Mouse (Mus musculus): ENCODE measurements around the gene Myl6b. TPM values are rescaled to one million over a fixed set of nuclear protein-coding genes. Genes with fewer than 3 reads are reported as not detected.

Gene Myl6b
- polyA plus RNA-seq (2014; fragmentation: Nextera tagmentation; extraction: Ambion mirVana), result 3.1 and 4.4 TPM in 2 replicates

GRCm38 (mm10) chr10:128498590-128498989 is at the start of gene Myl6b:
Gene Myl6b (minus strand): TSS chr10:128498685.
- Histone ChIP-seq H3K4me3 (ENCODE audit: low read depth, low read length) (peak within 1 kb of the TSS; percentile 51), H3K36me3 (ENCODE audit: control insufficient read depth, insufficient read depth, low read length) (no peaks in the 10 kb centered on the region), H3K4me1 (ENCODE audit: control insufficient read depth, insufficient read depth, low read length) (peaks cover 8% of the 10 kb centered on the region), H3K4me2 (ENCODE audit: low read depth, severe bottlenecking) (peak within 1 kb of the TSS; percentile 72), H3K27me3 (ENCODE audit: control insufficient read depth, insufficient read depth, low read length) (no peaks in the 10 kb centered on the region), H3K9ac (ENCODE audit: low read length) (peak within 1 kb of the TSS; percentile 56), H3K9me3 (ENCODE audit: control insufficient read depth, low read length) (no peaks in the 10 kb centered on the region), H3K27ac (replicated peaks; ENCODE audit: low read depth, low read length) (peak within 1 kb of the TSS; percentile 39; the same call in 1 of the 2 replicates)
- under 1% methylated on average over 26 of the region's 27 CpGs for WGBS
- DNase-seq (ENCODE audit: low spot score) (peak; percentile 96), ATAC-seq (ENCODE audit: insufficient number of reproducible peaks, low FRiP score, low TSS enrichment, low read depth) (peak; percentile 84)

- Histone ChIP-seq H3K9ac (ENCODE audit: low read length) (peak within 1 kb of the TSS; percentile 95), H3K4me3 (ENCODE audit: low read depth, low read length) (peak within 1 kb of the TSS; percentile 69), H3K4me2 (ENCODE audit: low read depth, severe bottlenecking) (peak within 1 kb of the TSS; percentile 80), H3K36me3 (ENCODE audit: control insufficient read depth, insufficient read depth, low read length) (peaks cover 18% of the 10 kb centered on the region), H3K27ac (replicated peaks; ENCODE audit: low read depth, low read length) (peak within 1 kb of the TSS; percentile 89), H3K4me1 (ENCODE audit: control insufficient read depth, insufficient read depth, low read length) (0 out of 2 replicates have a peak, but pooled peaks cover 4% of the 10 kb centered on the region), H3K27me3 (ENCODE audit: control insufficient read depth, insufficient read depth, low read length) (no peaks in the 10 kb centered on the region), H3K9me3 (ENCODE audit: control insufficient read depth, low read length) (no peaks in the 10 kb centered on the region)
- under 1% methylated on average over 48 of the region's 50 CpGs for WGBS
- peak; percentile 89 for ATAC-seq (ENCODE audit: insufficient number of reproducible peaks, low FRiP score, low TSS enrichment, low read depth)
- DNase-seq (ENCODE audit: low spot score), result peak; percentile 93
Observed at GRCm38 (mm10) chr10:128547361-128548032, 49.0 kb upstream of the Myl6b start, which contains the start of gene Zc3h10. Gene Zc3h10 (minus strand): TSS chr10:128547774.

GRCm38 (mm10) chr10:128546787-128547186 is 48.3 kb upstream of the Myl6b start:
- Histone ChIP-seq H3K27ac (replicated peaks; ENCODE audit: low read depth, low read length) (peak overlapping the region; percentile 82), H3K4me2 (ENCODE audit: low read depth, severe bottlenecking) (peak overlapping the region; percentile 80), H3K27me3 (ENCODE audit: control insufficient read depth, insufficient read depth, low read length) (no peaks in the 10 kb centered on the region), H3K4me1 (ENCODE audit: control insufficient read depth, insufficient read depth, low read length) (0 out of 2 replicates have a peak, but pooled peaks cover 4% of the 10 kb centered on the region), H3K4me3 (ENCODE audit: low read depth, low read length) (peak overlapping the region; percentile 69), H3K36me3 (ENCODE audit: control insufficient read depth, insufficient read depth, low read length) (peaks cover 20% of the 10 kb centered on the region), H3K9ac (ENCODE audit: low read length) (peak overlapping the region; percentile 64; the same call in 1 of the 2 replicates), H3K9me3 (ENCODE audit: control insufficient read depth, low read length) (no peaks in the 10 kb centered on the region)
- DNase-seq (ENCODE audit: low spot score) (no peak), ATAC-seq (ENCODE audit: insufficient number of reproducible peaks, low FRiP score, low TSS enrichment, low read depth) (no peak)
- WGBS, result 27% methylated on average over 7 of the region's 7 CpGs

- H3K9ac ChIP-seq (ENCODE audit: low read length), result no peak overlapping the region
Observed at GRCm38 (mm10) chr10:128546361-128546760, 47.9 kb upstream of the Myl6b start.

GRCm38 (mm10) chr10:128545570-128545898 is 47.0 kb upstream of the Myl6b start:
- WGBS, result 88% methylated on average over 3 of the region's 3 CpGs
- DNase-seq (ENCODE audit: low spot score), result no peak
- H3K27ac ChIP-seq (replicated peaks; ENCODE audit: low read depth, low read length), result no peak overlapping the region
- 0 out of 2 replicates have a peak, but pooled peaks cover 4% of the 10 kb centered on the region for H3K4me1 ChIP-seq (ENCODE audit: control insufficient read depth, insufficient read depth, low read length)
- no peak overlapping the region for H3K4me2 ChIP-seq (ENCODE audit: low read depth, severe bottlenecking)
- no peak overlapping the region for H3K4me3 ChIP-seq (ENCODE audit: low read depth, low read length)
- H3K9ac ChIP-seq (ENCODE audit: low read length), result no peak overlapping the region
- H3K9me3 ChIP-seq (ENCODE audit: control insufficient read depth, low read length), result no peaks in the 10 kb centered on the region
- peaks cover 20% of the 10 kb centered on the region for H3K36me3 ChIP-seq (ENCODE audit: control insufficient read depth, insufficient read depth, low read length)
- ATAC-seq (ENCODE audit: insufficient number of reproducible peaks, low FRiP score, low TSS enrichment, low read depth), result no peak
- no peaks in the 10 kb centered on the region for H3K27me3 ChIP-seq (ENCODE audit: control insufficient read depth, insufficient read depth, low read length)

More at GRCm38 (mm10) chr10:128546361-128546760, 47.9 kb upstream of the Myl6b start:
- ATAC-seq (ENCODE audit: insufficient number of reproducible peaks, low FRiP score, low TSS enrichment, low read depth) (no peak), DNase-seq (ENCODE audit: low spot score) (peak; percentile 31)
- Histone ChIP-seq H3K36me3 (ENCODE audit: control insufficient read depth, insufficient read depth, low read length) (peaks cover 20% of the 10 kb centered on the region), H3K27me3 (ENCODE audit: control insufficient read depth, insufficient read depth, low read length) (no peaks in the 10 kb centered on the region), H3K9me3 (ENCODE audit: control insufficient read depth, low read length) (no peaks in the 10 kb centered on the region), H3K4me1 (ENCODE audit: control insufficient read depth, insufficient read depth, low read length) (0 out of 2 replicates have a peak, but pooled peaks cover 4% of the 10 kb centered on the region), H3K4me3 (ENCODE audit: low read depth, low read length) (peak overlapping the region; percentile 69), H3K27ac (replicated peaks; ENCODE audit: low read depth, low read length) (no peak overlapping the region), H3K4me2 (ENCODE audit: low read depth, severe bottlenecking) (peak overlapping the region; percentile 80)
- WGBS, result 15% methylated on average over 4 of the region's 4 CpGs

- 0 out of 2 replicates have a peak, but pooled peaks cover 4% of the 10 kb centered on the region for H3K4me1 ChIP-seq (ENCODE audit: control insufficient read depth, insufficient read depth, low read length)
- H3K9me3 ChIP-seq (ENCODE audit: control insufficient read depth, low read length), result no peaks in the 10 kb centered on the region
- no peak overlapping the region for H3K4me2 ChIP-seq (ENCODE audit: low read depth, severe bottlenecking)
- no peaks in the 10 kb centered on the region for H3K27me3 ChIP-seq (ENCODE audit: control insufficient read depth, insufficient read depth, low read length)
- WGBS, result 92% methylated on average over 37 of the region's 37 CpGs
- H3K27ac ChIP-seq (replicated peaks; ENCODE audit: low read depth, low read length), result no peak overlapping the region
- DNase-seq (ENCODE audit: low spot score) (no peak), ATAC-seq (ENCODE audit: insufficient number of reproducible peaks, low FRiP score, low TSS enrichment, low read depth) (no peak)
- H3K9ac ChIP-seq (ENCODE audit: low read length), result no peak overlapping the region
- H3K36me3 ChIP-seq (ENCODE audit: control insufficient read depth, insufficient read depth, low read length), result peaks cover 20% of the 10 kb centered on the region
- H3K4me3 ChIP-seq (ENCODE audit: low read depth, low read length), result no peak overlapping the region
Observed at GRCm38 (mm10) chr10:128544674-128545569, 46.4 kb upstream of the Myl6b start.

GRCm38 (mm10) chr10:128544151-128544657 is 45.7 kb upstream of the Myl6b start:
- H3K27me3 ChIP-seq (ENCODE audit: control insufficient read depth, insufficient read depth, low read length), result no peaks in the 10 kb centered on the region
- DNase-seq (ENCODE audit: low spot score) (no peak), ATAC-seq (ENCODE audit: insufficient number of reproducible peaks, low FRiP score, low TSS enrichment, low read depth) (no peak)
- H3K9ac ChIP-seq (ENCODE audit: low read length), result no peak overlapping the region
- H3K36me3 ChIP-seq (ENCODE audit: control insufficient read depth, insufficient read depth, low read length), result peaks cover 20% of the 10 kb centered on the region
- H3K9me3 ChIP-seq (ENCODE audit: control insufficient read depth, low read length), result no peaks in the 10 kb centered on the region
- H3K4me1 ChIP-seq (ENCODE audit: control insufficient read depth, insufficient read depth, low read length), result 0 out of 2 replicates have a peak, but pooled peaks cover 4% of the 10 kb centered on the region
- H3K27ac ChIP-seq (replicated peaks; ENCODE audit: low read depth, low read length), result no peak overlapping the region
- no peak overlapping the region for H3K4me2 ChIP-seq (ENCODE audit: low read depth, severe bottlenecking)
- H3K4me3 ChIP-seq (ENCODE audit: low read depth, low read length), result no peak overlapping the region
- WGBS, result 98% methylated on average over 15 of the region's 15 CpGs

- H3K9ac ChIP-seq (ENCODE audit: low read length), result no peak overlapping the region
- ATAC-seq (ENCODE audit: insufficient number of reproducible peaks, low FRiP score, low TSS enrichment, low read depth) (no peak), DNase-seq (ENCODE audit: low spot score) (no peak)
- H3K4me1 ChIP-seq (ENCODE audit: control insufficient read depth, insufficient read depth, low read length), result 0 out of 2 replicates have a peak, but pooled peaks cover 4% of the 10 kb centered on the region
- H3K4me3 ChIP-seq (ENCODE audit: low read depth, low read length), result no peak overlapping the region
- H3K36me3 ChIP-seq (ENCODE audit: control insufficient read depth, insufficient read depth, low read length), result peaks cover 20% of the 10 kb centered on the region
- 70% methylated on average over 2 of the region's 2 CpGs for WGBS
- H3K9me3 ChIP-seq (ENCODE audit: control insufficient read depth, low read length), result no peaks in the 10 kb centered on the region
- no peak overlapping the region for H3K4me2 ChIP-seq (ENCODE audit: low read depth, severe bottlenecking)
- H3K27ac ChIP-seq (replicated peaks; ENCODE audit: low read depth, low read length), result no peak overlapping the region
- no peaks in the 10 kb centered on the region for H3K27me3 ChIP-seq (ENCODE audit: control insufficient read depth, insufficient read depth, low read length)
Observed at GRCm38 (mm10) chr10:128543100-128543499, 44.6 kb upstream of the Myl6b start.

Data from limb, embryonic 11.5 days (tissue).